Mouse (Mus musculus) gastrocnemius, postnatal 36 days (tissue): Measurements from ENCODE around the gene Mga. TPM values are rescaled to one million over a fixed set of nuclear protein-coding genes. Genes with fewer than 3 reads are reported as not detected.

Source experiments
- DNase-seq, 2 experiments: peaks; one replicate each; pipeline ENCODE4 v3.0.0; 2022
- intact Hi-C: fragments of 180-260 bp; cut with DNase I; formaldehyde crosslinking; loops from one replicate; pipeline ENCODE4 v1.15.1; 2025
- total RNA-seq, 2 experiments: library from RNA; stranded (reverse); gene quantifications; 2 replicates each; pipeline ENCODE4 v1.2.3; 2021

Mga gene
- total RNA-seq, 2 experiments from 2014 or later: 21.7 to 34.1 TPM

DNA sequence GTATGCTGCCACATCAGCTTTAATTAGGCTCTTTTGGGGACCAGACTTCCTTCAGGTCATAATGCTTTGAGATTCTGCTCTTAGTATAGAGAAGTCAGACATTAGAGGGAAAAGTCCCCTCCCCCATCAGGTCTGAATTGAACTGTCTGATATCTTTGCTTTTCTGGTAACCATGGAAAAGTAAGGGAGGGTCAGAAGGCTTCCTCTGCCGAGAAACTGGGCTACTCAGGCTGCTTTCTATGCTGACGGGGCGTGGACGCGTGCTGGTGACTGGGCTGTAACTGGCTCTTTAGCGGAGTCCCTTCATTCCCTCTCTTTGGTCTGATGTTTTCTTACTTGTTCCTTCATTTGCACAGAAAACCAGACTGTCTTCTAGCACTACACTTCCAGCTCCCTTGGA lies 89.3 kb downstream of the Mga start:
- DNase-seq: no peak
- intact Hi-C loops: no loop called here

DNA sequence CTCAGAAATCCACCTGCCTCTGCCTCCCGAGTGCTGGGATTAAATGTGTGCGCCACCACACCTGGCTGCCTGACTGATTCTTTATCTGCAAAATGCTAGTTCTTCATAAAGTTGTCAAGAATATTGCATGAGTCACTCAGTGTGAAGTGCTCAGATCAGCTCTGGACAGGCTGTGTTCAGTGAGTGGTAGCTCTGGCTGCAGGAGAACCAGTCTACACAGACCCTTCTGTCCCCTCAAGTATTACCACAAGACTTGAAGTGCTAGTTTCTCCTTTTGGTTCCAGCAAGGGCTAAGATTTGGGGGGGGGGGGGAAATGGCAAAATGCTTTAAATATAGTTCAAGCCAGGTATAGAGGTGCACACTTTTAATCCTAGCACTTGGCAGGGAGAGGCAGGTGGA lies 90.4 kb downstream of the Mga start:
- intact Hi-C loops: no loop called here
- no peak for DNase-seq

DNA sequence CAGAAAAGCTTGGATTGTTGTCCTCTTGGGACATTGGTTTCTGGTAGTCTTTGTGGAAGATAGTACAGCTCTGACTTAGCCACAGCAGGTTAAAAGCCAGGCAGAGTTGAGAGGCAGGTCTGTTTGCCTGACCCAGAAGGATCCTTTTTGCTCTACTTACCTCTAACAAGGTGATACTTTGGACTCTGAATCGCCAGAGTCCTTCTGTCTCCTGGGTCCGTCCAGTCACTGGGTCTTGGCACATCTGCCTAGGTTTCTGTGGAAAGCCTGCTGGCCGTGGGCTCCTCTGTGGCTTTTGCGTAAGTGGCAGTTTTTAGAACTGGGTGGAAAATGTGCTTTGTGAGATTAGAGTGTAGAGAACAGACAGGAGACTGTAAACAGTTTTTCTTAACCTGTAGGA lies 91.9 kb downstream of the Mga start:
- intact Hi-C loops: no loop called here
- DNase-seq: no peak

DNA sequence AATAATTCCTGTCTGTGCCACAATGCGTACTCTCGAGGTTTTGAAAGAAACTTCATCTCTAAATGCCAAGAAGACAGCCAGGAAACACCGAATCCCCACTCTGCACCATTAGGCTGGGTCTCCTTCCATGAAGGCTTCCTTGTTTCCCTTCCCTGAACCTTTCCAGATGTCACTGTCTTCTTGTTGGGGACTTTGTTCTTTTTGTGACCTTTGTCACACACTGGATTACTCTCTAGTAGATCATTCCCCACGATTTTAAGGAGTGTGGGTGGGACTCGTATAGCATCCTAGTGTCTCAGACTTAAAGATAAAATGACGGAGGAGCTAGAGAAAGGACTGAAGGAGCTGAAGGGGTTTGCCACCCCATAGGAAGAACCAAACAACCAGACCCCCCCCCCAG lies 93.9 kb downstream of the Mga start:
- DNase-seq: no peak
- intact Hi-C loops: no loop called here

DNA sequence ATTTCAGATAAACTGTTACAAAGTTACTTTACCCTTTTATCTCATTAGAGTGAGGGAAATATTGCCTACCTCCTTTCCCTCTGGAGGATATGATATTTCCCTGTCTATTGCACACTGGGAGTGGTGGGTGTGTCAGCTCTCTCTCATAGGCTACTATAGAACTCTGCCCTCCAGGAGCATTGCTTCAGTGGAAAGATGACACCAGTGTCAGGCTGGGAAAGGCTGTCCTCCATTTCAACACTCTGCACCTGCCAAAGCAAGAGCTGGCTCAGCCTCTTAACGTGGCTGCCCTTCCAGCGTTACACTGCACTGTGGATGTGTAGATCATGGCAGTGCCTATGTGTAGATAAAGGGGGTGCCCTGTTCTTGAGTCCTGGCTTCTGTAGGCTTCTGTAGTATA lies 95.3 kb downstream of the Mga start:
- peak in 1 of 2 experiments; percentile 21 for DNase-seq
- intact Hi-C loops: no loop called here

DNA sequence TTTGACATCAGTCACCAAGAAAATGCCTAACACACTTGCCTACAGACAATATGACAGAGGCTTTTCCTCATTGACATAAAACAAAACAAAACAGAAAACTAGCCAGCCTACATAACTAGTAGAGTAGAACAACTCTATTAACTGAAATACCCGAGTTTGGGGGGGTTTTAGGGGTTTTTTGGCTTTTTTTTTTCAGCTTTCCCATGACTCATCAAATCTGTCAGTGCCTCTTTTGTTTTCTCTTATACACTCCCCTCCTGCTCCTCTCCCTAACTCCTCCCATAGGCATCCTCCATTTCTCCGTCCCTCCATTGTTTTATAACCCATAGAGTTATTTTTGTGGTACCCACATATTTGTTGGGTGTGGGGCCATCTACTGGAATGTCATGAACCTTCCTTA lies 96.5 kb downstream of the Mga start:
- intact Hi-C loops: no loop called here
- no peak for DNase-seq

DNA sequence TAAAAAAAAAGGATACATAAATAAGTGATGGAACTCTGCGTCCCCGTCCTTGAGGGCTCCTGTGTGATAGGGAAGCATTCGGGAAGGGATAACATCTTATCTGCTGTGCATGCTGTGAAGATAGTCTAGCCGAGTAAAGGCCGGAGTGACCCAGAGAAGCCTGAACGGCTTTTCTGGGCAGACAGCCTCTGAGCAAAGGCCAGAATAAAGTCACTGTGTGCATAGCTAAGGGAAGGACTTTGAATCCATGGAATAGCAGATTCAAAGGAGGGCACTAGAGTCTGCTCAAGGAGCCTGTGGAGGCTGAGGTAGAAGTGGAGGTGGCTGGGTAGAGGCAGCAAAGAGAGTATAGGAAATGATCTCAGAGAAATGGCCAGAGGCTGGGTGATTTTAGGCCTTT lies 97.8 kb downstream of the Mga start:
- intact Hi-C loops: no loop called here
- DNase-seq: no peak

DNA sequence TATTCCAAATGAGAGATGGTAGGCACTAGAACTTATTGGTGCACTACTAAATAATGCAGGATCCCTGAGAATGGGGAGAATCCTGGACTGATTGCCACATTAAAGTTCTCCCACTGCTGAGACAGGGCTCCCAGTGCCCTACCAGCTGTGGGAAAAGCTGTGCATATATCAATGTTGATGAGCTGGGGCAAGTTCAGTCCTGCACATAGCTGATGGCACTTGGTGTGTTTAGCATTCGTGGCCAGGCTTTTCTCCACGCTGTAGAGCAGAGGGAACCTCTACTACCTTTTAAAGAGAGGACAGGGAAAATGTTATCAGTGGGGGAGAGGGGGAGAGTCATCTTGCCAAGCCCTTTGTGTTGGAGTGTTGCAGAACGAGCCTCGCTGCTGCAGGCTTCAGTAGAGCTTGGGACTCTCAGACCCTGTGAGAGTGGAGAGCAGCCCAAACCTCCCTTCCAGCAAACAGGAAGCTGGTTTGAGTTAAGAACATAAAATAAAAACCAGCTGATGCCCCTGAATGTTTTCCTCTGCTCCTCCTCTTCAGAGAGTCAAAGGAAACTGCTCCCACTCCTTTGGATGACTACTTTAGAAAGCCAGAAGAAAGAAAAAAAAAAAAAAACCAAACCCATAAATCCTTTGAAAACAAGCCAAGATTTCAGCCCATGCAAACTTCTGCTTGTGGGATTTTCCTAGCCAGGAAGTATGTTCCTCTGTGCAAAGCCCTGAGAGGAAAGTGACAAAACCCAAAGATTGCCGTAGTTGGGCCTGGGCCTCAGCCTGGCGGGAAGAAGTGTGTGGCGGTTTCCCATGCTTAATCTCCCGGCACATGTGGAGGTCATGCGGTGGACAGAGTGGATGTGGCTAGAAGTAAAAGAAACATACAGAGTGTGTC lies 98.6 kb downstream of the Mga start:
- no peak for DNase-seq
- intact Hi-C loops: no loop called here

DNA sequence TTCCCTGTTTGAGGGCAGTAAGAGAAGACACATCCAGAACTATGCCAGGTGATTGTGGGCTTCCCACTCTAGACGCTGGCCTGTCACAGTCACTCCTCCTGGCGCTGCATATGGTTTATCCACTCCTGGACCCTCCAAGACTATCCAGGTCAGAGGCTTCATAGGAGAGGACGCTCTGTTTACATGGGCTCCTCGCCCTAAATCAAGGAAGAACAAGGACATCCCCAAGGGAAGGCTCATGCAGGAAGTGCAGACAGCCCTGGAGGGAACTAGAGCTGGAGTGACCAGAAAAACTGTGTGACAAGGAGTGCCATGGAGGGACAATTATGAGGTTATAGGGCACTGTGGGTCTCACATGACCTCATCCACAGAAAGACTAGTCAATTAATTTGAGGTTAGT lies 100.3 kb downstream of the Mga start:
- no peak for DNase-seq
- intact Hi-C loops: no loop called here

DNA sequence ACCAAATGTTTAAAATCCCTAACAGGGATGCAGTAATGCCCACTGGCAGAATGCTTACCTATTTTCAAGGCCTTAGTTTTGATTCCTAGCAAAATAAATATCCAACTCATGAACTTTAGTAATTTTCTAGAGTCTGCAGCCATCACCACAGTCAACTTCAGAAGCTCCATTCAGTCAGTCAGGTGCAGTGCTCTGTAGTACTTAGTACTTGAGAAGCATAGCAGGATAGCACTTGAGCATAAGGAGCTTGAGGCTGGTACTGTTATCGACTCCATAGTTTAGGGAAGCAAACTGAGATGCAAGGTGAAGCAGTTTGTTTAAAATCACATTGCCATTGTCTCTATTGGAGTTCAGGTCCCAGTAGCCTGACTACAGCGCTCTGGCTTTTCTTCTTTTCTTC lies 102.7 kb downstream of the Mga start:
- intact Hi-C loops: no loop called here
- DNase-seq: no peak

DNA sequence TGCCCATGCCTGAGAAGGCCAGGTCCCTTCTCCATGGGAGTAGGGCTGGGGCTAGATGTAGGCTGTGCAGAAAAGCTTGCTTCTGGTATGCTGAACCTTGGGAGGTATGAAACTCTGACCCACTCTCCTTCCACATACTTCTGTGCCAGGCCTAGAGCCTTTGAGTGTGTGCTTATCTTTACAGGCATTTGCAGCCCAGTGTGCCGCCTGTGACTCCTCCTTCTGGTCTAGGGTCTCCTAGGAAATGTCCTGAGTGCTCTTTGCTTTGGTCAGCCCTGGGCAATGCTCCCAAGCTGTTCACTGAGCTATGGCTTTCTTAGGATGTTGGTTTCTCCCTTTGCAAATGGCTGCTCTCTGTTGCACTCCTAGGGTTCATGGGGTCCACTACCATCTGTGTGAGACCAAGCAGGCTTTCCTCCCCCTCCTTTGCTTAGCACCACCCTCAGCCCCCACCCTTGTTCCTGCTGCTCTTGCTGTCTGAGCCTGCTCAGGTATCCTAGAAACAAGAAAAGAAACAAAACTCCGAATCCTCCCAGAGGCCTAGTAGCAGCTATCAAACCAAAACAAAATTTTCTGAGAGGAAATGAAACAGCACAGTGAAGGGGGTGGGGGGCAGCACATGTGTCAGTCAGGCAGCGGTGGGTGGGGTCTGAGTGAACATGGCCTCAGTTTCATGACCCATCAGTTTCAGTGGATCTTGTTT lies 104.0 kb downstream of the Mga start:
- DNase-seq: no peak
- intact Hi-C loops: no loop called here

DNA sequence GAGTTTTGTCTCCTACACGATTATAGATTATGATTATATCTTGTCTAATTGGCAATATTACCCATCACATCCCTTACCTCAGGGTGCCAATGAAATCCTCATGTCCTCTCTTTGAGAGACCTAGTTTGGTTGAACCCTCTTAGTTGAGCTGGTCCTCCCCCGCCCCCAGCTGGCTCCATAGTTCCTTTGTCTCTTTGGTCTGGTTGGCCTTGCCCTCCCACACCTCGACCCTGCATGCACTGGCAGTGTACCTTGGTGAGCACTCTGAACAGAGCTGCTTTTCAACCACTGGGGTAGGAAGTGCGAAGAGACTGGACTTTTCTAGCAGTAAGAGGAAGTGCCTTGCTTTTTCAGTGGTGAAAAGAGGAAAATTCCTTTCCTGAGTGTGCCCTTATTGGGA lies 104.9 kb downstream of the Mga start:
- intact Hi-C loops: no loop called here
- DNase-seq: no peak

DNA sequence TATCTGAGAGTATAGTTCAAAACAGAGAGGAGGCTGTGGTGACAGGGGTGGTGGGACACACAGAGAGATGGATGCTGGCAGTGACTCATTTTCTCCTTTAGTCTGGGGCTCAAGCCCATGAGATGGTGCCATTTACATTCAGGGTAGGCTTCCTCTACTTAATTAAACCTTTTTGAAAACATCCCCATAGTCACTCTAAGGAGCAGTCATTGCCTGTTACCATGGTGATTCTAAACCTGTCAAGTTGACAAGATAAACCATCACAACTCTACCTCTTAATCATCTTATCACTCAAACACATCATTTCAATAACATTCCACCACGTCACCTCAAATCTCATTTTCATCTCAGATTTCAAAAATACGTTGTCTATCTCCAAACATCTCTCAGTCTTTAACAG lies 106.9 kb downstream of the Mga start:
- intact Hi-C loops: no loop called here
- no peak for DNase-seq

DNA sequence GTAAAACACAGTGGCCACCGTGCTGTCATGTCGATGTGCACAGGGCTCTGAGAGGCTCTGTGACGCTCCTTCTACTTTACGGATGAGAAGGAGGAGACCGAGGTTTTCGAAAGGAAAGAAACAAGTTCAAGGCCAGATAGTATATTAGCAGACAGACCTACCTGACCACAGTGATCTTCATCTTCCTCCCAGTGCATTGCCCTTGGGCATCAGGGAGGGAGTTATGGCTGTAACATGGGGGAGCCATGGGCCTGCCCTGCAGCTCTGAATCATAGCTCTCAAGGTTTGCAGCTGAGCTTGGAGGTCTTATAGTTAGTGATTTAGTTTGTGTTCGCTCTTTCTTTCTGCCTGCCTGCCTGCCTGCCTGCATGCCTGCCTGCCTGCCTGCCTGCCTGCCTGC lies 109.7 kb downstream of the Mga start:
- no peak for DNase-seq
- intact Hi-C loops: no loop called here

DNA sequence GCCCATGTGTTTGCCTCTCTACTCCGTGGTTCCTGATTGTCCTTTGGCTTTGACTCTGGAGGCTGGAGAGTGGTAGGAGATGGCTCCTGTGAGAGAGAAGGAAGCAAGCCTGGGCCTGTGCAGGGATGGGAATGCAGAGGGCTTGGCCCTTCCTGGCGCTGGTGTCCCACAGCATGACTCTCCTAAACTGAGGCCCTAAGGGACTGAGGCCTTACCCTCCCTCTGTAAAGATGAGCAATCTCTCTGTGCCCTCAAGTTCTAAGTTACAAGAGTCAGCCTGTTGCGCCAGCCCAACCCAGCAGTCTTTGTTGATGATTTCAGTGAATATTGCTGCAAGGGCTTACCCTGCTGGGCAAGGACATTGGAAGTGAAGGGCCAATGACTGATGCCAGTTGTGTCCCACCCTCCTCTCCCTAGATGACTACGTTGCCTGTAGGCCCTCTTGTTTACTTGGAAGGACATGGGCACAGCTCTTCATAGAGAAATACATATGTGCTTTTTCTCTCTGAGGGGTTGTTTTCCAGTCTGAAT lies 110.7 kb downstream of the Mga start:
- DNase-seq: no peak
- intact Hi-C loops: no loop called here

DNA sequence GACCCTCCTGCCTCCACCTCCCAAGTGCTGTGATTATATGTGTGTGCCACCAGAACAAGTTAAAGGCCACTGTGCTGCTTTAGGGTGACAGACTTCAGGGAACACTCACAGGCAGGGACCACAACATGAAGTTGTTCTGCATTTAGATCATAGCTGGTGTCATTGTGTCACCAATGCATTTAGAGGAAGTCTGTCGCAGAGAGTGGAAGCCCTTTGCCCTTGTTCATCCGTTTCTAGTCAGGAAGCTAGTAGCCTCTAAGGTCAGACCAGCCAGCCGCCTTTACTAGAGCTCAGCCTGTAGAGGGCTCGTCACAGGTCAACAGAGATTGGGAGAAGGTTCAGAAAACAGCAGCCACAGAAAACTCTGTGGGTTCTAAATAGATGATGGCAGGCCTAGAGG lies 111.6 kb downstream of the Mga start:
- intact Hi-C loops: no loop called here
- no peak for DNase-seq

DNA sequence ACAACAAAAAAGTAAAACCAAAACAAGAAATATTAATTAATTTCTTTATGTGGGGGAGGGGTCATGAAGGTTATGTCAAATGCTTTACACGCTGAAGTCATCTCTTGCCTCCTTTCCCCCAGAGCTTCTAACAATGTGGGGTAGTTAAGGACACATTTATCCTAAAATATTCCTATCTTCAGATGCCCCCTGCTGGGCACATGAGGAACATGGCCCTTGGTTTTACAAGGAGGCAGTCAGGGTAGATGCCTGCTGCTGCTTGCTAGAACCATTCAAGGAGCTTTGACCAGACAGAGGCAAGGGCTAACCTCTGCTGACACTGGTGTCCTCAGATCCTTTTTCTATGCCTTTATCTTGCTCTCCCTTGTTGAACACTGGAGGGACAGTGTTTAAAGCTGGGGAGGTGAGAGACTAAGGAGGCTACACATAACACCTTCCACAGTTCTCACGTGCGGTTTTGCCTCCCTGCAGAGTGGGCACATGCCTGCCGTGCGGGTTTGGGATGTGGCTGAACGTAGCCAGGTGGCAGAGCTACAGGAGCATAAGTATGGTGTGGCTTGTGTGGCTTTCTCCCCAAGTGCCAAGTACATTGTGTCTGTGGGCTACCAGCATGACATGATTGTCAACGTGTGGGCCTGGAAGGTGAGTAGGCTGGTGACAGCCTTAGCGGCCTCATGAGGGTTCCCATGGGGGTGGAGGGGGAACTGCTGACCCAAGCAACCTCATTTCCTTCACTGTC lies 114.6 kb downstream of the Mga start:
- intact Hi-C loops: loop anchor here (1.0 kb wide), 1 partner anchor 41 kb away; no protein-coding TSS in a partner anchor
- peak in 1 of 2 experiments; percentile 55 for DNase-seq

DNA sequence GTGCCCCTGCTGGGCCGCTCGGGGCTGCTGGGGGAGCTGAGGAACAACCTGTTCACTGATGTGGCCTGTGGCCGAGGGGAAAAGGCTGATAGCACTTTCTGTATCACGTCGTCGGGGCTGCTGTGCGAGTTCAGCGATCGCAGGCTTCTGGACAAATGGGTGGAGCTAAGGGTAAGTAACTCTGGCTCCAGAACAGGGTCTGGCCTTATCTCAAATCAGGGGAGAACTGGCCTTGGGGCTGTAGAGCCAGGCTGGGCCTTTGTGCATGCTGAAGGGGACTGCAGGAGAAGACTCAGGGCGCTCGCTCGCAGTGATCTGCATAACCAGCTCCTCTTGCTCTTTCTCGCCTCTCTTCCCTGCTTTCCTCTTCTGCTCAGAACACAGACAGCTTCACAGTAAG lies 115.9 kb downstream of the Mga start:
- no peak for DNase-seq
- intact Hi-C loops: loop anchor here (1.0 kb wide), 1 partner anchor 43 kb away; no protein-coding TSS in a partner anchor

DNA sequence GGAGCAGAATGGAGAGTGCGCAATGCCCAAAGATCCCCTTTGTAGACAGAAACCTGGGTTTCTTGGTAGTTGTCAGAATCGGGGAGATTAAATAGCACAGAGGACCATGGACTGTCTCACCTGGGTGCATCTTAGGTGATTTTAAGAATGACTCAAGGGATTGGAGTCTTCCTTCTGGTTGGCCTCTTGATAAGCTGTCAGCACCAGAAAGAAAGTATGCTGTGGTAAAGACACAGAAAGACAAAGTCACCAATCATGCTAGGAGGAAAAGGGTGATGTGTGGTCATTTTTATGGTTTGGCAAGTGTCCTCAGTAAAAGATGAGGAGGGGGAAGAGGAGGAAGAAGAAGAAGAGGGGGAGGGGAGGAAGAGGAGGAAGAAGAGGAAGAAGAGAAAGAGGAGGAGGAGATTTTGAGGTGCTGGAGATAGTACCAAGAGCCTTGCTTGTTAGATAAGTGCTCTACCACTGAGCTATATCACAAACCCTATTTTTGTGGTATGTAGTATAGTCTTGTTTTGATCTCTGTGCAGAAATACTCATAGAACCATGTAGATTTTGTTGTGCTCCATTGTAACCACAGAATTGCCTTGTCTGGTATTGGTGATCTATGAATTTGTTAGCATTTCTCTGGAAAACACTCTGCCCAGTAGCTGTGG lies 116.9 kb downstream of the Mga start:
- intact Hi-C loops: no loop called here
- DNase-seq: no peak

DNA sequence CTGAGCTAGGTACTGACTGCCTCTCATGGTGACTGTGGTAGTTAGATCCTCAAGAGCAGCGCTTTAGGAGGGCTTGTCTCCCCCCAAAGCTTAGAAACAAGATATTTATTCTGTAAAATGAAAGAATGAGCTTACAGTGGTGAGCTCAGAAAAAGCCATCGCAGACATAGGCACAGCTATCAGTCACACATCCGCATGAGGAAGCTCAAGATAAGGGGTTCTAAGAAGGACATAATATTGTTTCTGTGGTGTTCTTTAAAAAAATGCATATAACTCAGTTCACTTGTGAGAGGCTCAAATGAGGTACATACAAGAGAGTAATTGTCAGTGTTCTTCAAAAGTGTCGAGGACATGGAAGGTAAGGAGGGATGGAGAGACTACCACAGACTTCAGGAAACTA lies 118.9 kb downstream of the Mga start:
- intact Hi-C loops: no loop called here
- no peak for DNase-seq

DNA sequence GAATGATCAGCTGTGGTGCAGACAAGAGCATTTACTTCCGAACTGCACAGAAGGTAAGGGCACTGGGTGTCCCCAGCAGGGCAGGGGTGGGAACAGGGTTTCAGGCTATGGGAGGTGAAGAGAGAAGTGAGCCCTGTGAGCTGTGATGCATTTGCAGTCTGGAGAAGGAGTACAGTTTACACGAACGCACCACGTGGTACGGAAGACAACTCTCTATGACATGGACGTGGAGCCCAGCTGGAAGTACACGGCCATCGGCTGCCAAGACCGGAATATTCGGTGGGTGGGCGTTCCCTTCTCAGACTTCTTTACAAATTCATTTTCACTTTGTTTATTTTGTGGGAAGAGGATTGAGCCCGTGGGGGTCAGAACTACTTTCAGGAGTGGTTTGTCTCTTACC lies 120.6 kb downstream of the Mga start:
- intact Hi-C loops: no loop called here
- DNase-seq: peak in 1 of 2 experiments; percentile 2
